Mouse (Mus musculus): ENCODE data around the gene Gm21885.
A peak's percentile ranks its signal among the peaks of the same experiment; 100 is the strongest.

GRCm38 (mm10) chr11:94276869-94277337, 4.8 kb upstream of the Gm21885 start:
- TF ChIP-seq CTCF (IDR thresholded peaks at IDR 0.05) (peak; percentile 98), EP300 (IDR thresholded peaks at IDR 0.05) (no peak)
